Mouse (Mus musculus) gastrocnemius, postnatal 4 days (tissue): ENCODE measurements at regions not wholly inside any gene's neighbourhood (a gene's known extent, or its start where the extent isn't known, plus 50 kb on each side); places are given as distances from the start of the nearest gene placed in this dataset.
A peak's percentile ranks its signal among the peaks of the same experiment; 100 is the strongest.
"Not testable (repeated sequence)": the region's sequence is repeated elsewhere in the genome, so short reads cannot be mapped to it uniquely, and the experiment has no call there.

Experiments used
- DNase-seq, 2 experiments: peaks; one replicate each; pipeline ENCODE4 v3.0.0; 2021 to 2022; ENCODE audit warnings: low spot score in 2 of 2, mixed read lengths in 2 of 2

DNA sequence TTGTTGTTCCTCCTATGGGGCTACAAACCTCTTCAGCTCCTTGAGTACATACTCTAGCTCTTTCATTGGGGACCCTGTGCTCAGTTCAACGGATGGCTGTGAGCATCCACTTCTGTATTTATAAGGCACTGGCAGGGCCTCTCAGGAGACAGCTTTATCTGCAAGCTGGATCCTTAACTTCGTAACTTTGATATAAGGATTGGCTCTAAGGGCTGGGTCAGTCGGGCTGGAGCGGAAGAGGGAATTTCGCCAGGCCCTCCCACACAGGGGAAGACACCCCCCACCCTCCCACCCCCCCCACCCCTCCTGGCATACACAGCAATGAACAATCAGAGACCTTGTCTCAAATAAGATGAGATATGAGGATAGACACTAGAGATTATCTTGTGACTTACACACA is 304.3 kb upstream of the Chordc1 start:
- DNase-seq, result peak; percentile 45 to 46

DNA sequence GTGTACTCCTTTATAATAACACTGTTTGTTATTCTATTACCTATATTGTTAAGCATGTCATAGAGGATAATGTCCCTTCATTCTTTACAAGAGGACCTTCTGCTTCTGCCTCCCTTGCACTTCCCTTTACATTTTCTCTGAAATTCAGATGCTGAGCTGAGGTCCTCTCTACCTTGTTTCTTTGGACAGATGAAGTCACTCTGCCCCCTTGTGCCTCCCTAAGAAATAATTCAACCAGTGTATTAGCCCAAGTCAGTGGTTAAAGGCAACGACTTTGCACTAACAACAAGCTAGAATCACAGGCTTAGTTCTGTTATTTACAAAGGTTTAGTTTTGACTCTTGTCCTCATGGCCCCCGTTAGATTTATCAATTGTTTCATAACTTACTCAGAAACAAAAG is 289.4 kb upstream of the Chordc1 start:
- no peak for DNase-seq

DNA sequence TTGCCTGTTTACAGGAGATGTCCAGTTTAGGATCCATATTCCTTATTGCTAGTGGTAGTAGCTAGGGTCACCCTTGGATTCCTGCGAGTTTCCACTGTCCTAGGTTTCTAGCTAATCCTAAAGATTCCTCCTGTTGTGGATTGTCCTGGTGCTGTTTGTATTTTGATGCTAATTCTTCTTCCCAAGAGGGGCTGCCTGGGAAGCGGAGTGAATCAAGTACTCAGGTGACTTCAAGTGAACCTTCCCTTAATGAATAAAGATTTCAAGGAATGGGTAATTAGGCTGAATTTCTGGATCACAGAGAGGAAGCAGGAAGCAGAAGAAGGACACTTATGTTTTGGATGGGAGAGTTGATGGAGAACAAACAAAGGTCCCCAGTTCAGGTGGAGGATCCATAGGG is 250.6 kb upstream of the Chordc1 start:
- DNase-seq, result no peak

DNA sequence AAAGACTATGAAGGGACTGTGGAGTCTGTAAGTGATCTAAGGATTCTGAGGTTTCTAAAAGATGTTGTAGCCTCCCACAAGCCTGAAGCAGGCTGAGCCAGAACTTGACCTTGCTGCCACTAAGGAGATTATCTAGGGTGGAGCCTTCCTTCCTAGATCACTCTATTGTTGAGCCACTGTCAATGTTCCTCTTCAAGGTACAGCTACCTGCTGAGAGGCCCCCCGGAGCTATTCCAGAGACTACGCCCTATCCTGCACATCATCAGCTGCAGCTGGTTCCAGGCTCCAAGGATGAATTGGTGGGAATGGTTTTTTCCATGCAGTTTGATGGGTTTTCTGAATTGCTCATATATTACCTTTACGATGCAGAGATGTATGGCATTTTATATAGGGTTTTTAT is 249.3 kb upstream of the Chordc1 start:
- not testable (repeated sequence) for DNase-seq

DNA sequence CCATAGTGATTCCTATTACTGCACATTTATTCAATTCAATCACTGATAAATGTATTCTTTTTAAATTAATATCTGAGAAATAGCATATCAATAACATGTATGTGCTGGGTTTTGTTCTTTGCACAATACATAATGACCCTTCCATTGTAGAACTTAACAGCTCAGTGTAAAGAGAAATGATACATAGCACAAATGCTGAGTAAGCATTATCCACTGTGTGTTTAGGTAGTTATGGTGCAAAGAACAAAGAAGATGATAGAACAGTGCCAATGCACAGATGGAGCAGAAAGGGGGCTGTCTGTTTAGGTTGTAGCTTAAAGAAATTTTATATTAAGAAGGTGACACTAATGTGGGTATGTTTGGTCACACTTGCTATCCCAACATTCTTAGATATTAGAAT is 215.0 kb upstream of the Chordc1 start:
- DNase-seq, result no peak

DNA sequence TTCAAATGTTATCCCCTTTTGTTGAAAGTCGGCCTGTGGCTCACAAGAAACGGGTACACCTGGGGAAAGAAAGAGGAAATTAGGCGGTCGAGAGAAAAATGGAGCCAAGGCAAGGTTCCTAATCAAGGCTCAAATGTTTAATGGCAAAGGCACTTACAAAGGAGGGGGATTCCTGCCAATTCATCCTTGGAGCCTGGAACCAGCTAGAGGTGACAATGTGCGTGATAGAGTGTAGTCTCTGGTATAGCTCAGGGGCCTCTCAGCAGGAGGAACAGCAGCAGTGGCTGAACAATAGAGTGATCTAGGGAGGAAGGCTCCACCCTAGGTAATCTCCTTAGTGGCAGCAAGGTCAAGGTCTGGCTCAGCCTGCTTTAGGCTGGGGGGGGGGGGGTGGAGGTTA is 213.5 kb upstream of the Chordc1 start:
- DNase-seq, result not testable (repeated sequence)

DNA sequence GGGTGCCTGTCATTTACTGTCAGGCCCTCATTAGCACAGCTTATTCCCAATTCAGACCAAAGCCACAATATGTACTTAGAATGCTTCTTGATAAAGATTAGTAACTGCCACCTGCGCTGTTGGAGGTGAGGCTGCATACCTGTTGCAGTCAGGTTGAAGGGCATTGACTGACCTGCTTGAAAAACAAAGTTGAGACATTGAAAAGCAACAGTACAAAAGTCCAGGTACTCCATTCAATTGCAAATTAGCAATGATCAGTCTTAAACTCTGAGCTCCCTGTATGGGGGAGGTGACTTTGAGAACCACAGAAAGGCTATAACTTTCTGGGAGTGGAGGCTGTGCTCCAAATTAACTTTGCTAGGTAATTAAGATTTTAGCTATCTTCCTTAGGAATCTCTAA is 212.8 kb upstream of the Chordc1 start:
- DNase-seq, result not testable (repeated sequence)
